Mouse (Mus musculus): ENCODE results near the gene Mpig6b. TPM values are rescaled to one million over a fixed set of nuclear protein-coding genes. Genes with fewer than 3 reads are reported as not detected.

Gene Mpig6b
- total and polyA plus RNA-seq, 2 experiments, result 0.18 TPM; not detected in 1

DNA sequence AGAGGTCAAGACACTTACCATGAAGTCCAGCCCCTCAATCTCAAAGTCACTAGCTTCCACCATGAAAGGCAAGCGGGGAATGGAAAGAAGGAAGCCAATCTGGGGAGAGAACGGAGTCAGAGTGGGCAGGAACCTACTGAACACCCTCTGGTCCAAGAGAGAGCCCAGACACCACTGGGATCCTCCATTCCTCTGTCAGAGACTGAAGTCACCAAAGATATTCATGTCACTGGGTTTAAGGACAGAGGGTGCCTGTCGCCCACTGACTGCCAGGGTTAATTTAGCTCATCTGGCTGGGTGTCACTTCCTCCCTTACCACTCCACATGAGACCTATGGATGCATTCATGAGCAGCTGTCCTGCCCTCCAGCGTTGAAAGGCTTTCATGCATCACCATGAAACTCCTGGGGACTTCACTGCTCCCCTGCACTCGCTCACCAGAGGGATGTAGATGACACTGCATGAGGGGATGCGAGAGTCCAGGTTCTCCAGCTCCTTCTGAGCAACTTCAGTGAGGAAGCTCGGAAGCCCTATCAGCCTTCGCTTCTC is 33.6 kb downstream of the Mpig6b start:
- no peaks in the 10 kb centered on the region for H3K4me1 ChIP-seq (ENCODE audit: control insufficient read depth, insufficient read depth, low read length)
- TF ChIP-seq CTCF (IDR thresholded peaks at IDR 0.05; ENCODE audit: low read depth, low read length) (no peak), POLR2A (IDR thresholded peaks at IDR 0.05; ENCODE audit: extremely low read depth, insufficient read depth, low read length) (no peak)
- no peaks in the 10 kb centered on the region for H3K36me3 ChIP-seq (ENCODE audit: control insufficient read depth, insufficient read depth, low read length)
- H3K4me3 ChIP-seq (ENCODE audit: insufficient read depth, low read depth, low read length), result no peak overlapping the region
- no peak for DNase-seq (ENCODE audit: extremely low read depth, low read depth, low spot score)
- no peaks in the 10 kb centered on the region for H3K27me3 ChIP-seq (ENCODE audit: control insufficient read depth, insufficient read depth, low read length)
- H3K79me2 ChIP-seq (ENCODE audit: control insufficient read depth, insufficient read depth, low read length), result no peaks in the 10 kb centered on the region
- no peak overlapping the region for H3K9ac ChIP-seq (ENCODE audit: low read depth, low read length)
- 77% methylated on average over 8 of the region's 8 CpGs for WGBS
- no peak overlapping the region for H3K27ac ChIP-seq (replicated peaks; ENCODE audit: insufficient read depth, low read depth, low read length)

DNA sequence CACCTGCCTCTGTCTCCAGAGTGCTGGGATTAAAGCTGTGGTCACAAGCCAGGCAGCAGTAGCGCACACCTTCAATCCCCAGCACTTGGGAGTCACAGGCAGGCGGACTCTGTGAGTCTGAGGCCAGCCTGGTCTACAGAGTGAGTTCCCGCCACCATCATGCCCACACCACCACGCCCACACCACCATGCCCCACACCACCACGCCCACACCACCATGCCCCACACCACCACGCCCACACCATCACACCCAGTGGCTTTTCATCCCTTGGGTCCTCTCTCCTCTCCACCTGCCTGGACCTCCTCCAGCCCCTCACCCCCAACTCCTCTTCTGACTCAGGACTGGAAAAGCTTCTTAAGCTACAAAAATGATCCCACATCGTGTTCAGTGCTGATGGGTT is 34.1 kb downstream of the Mpig6b start:
- H3K4me3 ChIP-seq (ENCODE audit: insufficient read depth, low read depth, low read length), result no peak overlapping the region
- DNase-seq (ENCODE audit: extremely low read depth, low read depth, low spot score), result no peak
- H3K79me2 ChIP-seq (ENCODE audit: control insufficient read depth, insufficient read depth, low read length), result no peaks in the 10 kb centered on the region
- H3K27ac ChIP-seq (replicated peaks; ENCODE audit: insufficient read depth, low read depth, low read length), result no peak overlapping the region
- no peaks in the 10 kb centered on the region for H3K4me1 ChIP-seq (ENCODE audit: control insufficient read depth, insufficient read depth, low read length)
- H3K27me3 ChIP-seq (ENCODE audit: control insufficient read depth, insufficient read depth, low read length), result no peaks in the 10 kb centered on the region
- no peak for TF ChIP-seq POLR2A (IDR thresholded peaks at IDR 0.05; ENCODE audit: extremely low read depth, insufficient read depth, low read length)
- TF ChIP-seq CTCF (IDR thresholded peaks at IDR 0.05; ENCODE audit: low read depth, low read length), result no peak
- H3K9ac ChIP-seq (ENCODE audit: low read depth, low read length), result no peak overlapping the region
- H3K36me3 ChIP-seq (ENCODE audit: control insufficient read depth, insufficient read depth, low read length), result no peaks in the 10 kb centered on the region
- 88% methylated on average over 7 of the region's 7 CpGs for WGBS

DNA sequence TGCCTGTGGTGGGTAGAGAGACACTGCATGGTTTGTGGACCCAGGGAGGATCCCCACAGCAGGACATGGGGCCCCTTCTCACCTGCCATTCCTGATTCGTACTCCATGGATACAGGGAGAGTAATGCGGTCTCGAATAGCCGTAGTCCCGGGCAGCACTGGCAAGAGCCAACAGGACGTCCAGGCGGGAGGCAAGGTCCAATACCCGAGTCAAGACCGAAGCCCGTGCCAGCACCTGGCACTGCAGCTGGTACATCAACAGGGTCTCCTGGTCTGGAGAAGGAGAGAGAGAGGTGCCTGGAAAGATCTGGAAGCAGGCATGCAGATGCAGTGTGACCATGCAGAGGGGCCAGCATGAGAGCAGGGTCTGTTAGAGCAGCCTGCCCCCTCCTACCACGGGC is 34.7 kb downstream of the Mpig6b start:
- DNase-seq (ENCODE audit: extremely low read depth, low read depth, low spot score), result no peak
- H3K27ac ChIP-seq (replicated peaks; ENCODE audit: insufficient read depth, low read depth, low read length), result no peak overlapping the region
- TF ChIP-seq CTCF (IDR thresholded peaks at IDR 0.05; ENCODE audit: low read depth, low read length), result no peak
- H3K9ac ChIP-seq (ENCODE audit: low read depth, low read length), result no peak overlapping the region
- H3K79me2 ChIP-seq (ENCODE audit: control insufficient read depth, insufficient read depth, low read length), result no peaks in the 10 kb centered on the region
- no peaks in the 10 kb centered on the region for H3K27me3 ChIP-seq (ENCODE audit: control insufficient read depth, insufficient read depth, low read length)
- no peaks in the 10 kb centered on the region for H3K36me3 ChIP-seq (ENCODE audit: control insufficient read depth, insufficient read depth, low read length)
- 93% methylated on average over 11 of the region's 11 CpGs for WGBS
- no peak overlapping the region for H3K4me3 ChIP-seq (ENCODE audit: insufficient read depth, low read depth, low read length)
- H3K4me1 ChIP-seq (ENCODE audit: control insufficient read depth, insufficient read depth, low read length), result no peaks in the 10 kb centered on the region

DNA sequence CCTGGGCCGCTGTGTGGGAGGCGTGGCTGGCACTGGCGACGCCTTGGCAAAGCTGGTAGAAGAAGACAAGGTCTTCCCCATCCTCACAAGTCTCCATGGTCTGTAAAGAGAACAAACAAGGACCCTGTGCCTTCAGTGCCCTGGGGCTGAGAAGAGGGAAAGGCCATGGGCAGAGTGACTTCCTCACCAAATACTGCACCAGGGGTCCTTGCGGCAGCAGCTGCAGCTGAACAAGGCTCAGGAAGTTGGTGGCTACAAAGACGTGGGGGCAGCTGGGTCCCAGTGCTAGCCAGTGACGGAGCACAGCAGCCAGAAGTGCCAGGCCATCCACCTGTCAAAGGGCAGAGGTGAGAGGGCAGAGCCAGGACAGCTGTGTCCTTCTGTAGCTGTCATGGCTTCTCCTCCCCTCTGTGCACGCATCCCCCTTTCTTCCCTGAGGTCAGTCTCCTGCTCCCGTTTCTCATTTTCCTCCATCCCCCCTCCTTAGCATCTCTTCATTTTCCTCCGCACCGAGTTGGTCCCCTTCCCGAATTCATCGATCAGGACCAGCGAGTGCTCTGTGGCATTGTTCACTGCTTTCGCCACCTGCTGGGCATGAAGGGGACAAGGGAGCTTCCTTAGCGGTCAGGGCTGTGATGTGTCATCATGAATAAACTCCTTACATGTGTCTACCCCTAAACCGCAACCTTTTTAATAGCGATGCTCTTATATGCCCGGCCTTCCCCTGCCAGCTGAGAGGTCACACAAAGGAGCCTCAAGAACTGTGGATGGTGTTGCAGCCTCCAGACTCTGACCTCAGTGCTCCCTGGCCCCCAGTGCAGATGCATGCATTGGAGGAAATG is 36.1 kb downstream of the Mpig6b start:
- no peak overlapping the region for H3K9ac ChIP-seq (ENCODE audit: low read depth, low read length)
- no peak overlapping the region for H3K4me3 ChIP-seq (ENCODE audit: insufficient read depth, low read depth, low read length)
- H3K4me1 ChIP-seq (ENCODE audit: control insufficient read depth, insufficient read depth, low read length), result no peaks in the 10 kb centered on the region
- no peaks in the 10 kb centered on the region for H3K27me3 ChIP-seq (ENCODE audit: control insufficient read depth, insufficient read depth, low read length)
- H3K36me3 ChIP-seq (ENCODE audit: control insufficient read depth, insufficient read depth, low read length), result no peaks in the 10 kb centered on the region
- no peaks in the 10 kb centered on the region for H3K79me2 ChIP-seq (ENCODE audit: control insufficient read depth, insufficient read depth, low read length)
- no peak overlapping the region for H3K27ac ChIP-seq (replicated peaks; ENCODE audit: insufficient read depth, low read depth, low read length)
- WGBS, result 48% methylated on average over 19 of the region's 19 CpGs
- TF ChIP-seq POLR2A (IDR thresholded peaks at IDR 0.05; ENCODE audit: extremely low read depth, insufficient read depth, low read length) (no peak), CTCF (IDR thresholded peaks at IDR 0.05; ENCODE audit: low read depth, low read length) (peak; percentile 82)
- peak; percentile 33 for DNase-seq (ENCODE audit: extremely low read depth, low read depth, low spot score)

DNA sequence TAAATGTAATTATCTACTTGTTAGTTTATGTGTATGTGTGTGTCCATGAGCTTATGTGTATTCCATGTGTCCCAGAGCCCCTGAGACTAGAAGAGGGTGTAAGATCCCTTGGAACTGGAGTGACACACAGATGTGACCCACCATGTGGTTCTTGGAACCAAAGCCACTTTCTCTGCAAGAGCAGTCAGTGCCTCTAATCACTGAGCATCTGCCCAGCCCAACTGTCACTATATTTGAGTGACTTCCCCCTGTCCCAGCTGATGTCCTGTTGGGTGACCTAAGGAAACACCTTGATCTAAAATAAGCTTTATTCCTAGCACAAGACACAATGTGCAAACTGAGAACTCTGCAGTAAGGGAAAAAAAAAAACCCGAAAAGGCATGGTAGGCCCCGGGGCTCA is 37.7 kb downstream of the Mpig6b start:
- no peak overlapping the region for H3K4me3 ChIP-seq (ENCODE audit: insufficient read depth, low read depth, low read length)
- H3K27me3 ChIP-seq (ENCODE audit: control insufficient read depth, insufficient read depth, low read length), result no peaks in the 10 kb centered on the region
- no peaks in the 10 kb centered on the region for H3K36me3 ChIP-seq (ENCODE audit: control insufficient read depth, insufficient read depth, low read length)
- WGBS, result 86% methylated on average over 2 of the region's 2 CpGs
- no peak overlapping the region for H3K9ac ChIP-seq (ENCODE audit: low read depth, low read length)
- H3K4me1 ChIP-seq (ENCODE audit: control insufficient read depth, insufficient read depth, low read length), result no peaks in the 10 kb centered on the region
- DNase-seq (ENCODE audit: extremely low read depth, low read depth, low spot score), result no peak
- no peak for TF ChIP-seq POLR2A (IDR thresholded peaks at IDR 0.05; ENCODE audit: extremely low read depth, insufficient read depth, low read length)
- no peak for TF ChIP-seq CTCF (IDR thresholded peaks at IDR 0.05; ENCODE audit: low read depth, low read length)
- no peak overlapping the region for H3K27ac ChIP-seq (replicated peaks; ENCODE audit: insufficient read depth, low read depth, low read length)
- H3K79me2 ChIP-seq (ENCODE audit: control insufficient read depth, insufficient read depth, low read length), result no peaks in the 10 kb centered on the region
